Mouse (Mus musculus) left cerebral cortex, postnatal 36 days (tissue): ENCODE results near the gene Cenpb. TPM values are rescaled to one million over a fixed set of nuclear protein-coding genes. Genes with fewer than 3 reads are reported as not detected.
A peak's percentile ranks its signal among the peaks of the same experiment; 100 is the strongest.

Source experiments
- DNase-seq, 2 experiments: peaks; one replicate each; pipeline ENCODE4 v3.0.0; 2021 to 2022; ENCODE audit warnings: low spot score in 2 of 2, mixed read lengths in 1 of 2
- intact Hi-C: fragments of 180-260 bp; cut with DNase I; formaldehyde crosslinking; loops from one replicate; pipeline ENCODE4 v1.15.1; 2025
- total RNA-seq, 2 experiments: library from RNA; stranded (reverse); gene quantifications; 2 replicates each; pipeline ENCODE4 v1.2.3; 2021

The Cenpb gene
- total RNA-seq, 2 experiments from 2014 or later, result 75.1 to 88.0 TPM

GRCm38 (mm10) chr2:131127161-131127730 is 52.6 kb downstream of the Cenpb start, which contains the start of gene Hspa12b:
Gene Hspa12b, plus strand, starts transcription at chr2:131127280.
- DNase-seq, result peak in 1 of 2 experiments; percentile 5
- intact Hi-C loops, result no loop called here

- intact Hi-C loops, result no loop called here
- peak in 1 of 2 experiments; percentile 2 for DNase-seq
Measured at GRCm38 (mm10) chr2:131125964-131126815, 53.7 kb downstream of the Cenpb start.

Other genes starting within 250 kb of the Cenpb start
- gene Gfra4, start 137.0 kb downstream of the Cenpb start, total RNA-seq, result 10 to 100 TPM; 53.5 to 65.7 TPM
- 1 to 10 TPM; 4.9 to 9.0 TPM for gene Adam33, start 116.3 kb downstream of the Cenpb start, total RNA-seq
- under 1 TPM; 0.32 to 0.75 TPM for gene Siglec1, start 93.3 kb downstream of the Cenpb start, total RNA-seq
- gene Hspa12b, start 52.8 kb downstream of the Cenpb start, total RNA-seq, result 10 to 100 TPM in 1 of 2 experiments, 1 to 10 TPM in 1; 7.2 to 11.9 TPM
- not detected for gene Gm11037, start 46.6 kb downstream of the Cenpb start, total RNA-seq
- gene 1700037H04Rik, start 20.0 kb downstream of the Cenpb start, total RNA-seq, result 10 to 100 TPM; 71.1 to 78.3 TPM
- 10 to 100 TPM; 13.9 to 22.8 TPM for gene Cdc25b, start 6.9 kb upstream of the Cenpb start, total RNA-seq
- gene Spef1, start 7.2 kb upstream of the Cenpb start, total RNA-seq, result 10 to 100 TPM in 1 of 2 experiments, 1 to 10 TPM in 1; 9.7 to 10.8 TPM
- 10 to 100 TPM; 21.3 to 30.7 TPM for gene Ap5s1, start 27.0 kb upstream of the Cenpb start, total RNA-seq
- 1 to 10 TPM; 6.5 to 6.9 TPM for gene Mavs, start 54.0 kb upstream of the Cenpb start, total RNA-seq
- 10 to 100 TPM; 67.4 to 72.0 TPM for gene Pank2, start 82.4 kb upstream of the Cenpb start, total RNA-seq
- gene Rnf24, start 172.8 kb upstream of the Cenpb start, total RNA-seq, result 10 to 100 TPM; 37.4 to 39.4 TPM